Mouse (Mus musculus): ENCODE measurements around the gene Arhgef10l.

The Arhgef10l gene

DNA sequence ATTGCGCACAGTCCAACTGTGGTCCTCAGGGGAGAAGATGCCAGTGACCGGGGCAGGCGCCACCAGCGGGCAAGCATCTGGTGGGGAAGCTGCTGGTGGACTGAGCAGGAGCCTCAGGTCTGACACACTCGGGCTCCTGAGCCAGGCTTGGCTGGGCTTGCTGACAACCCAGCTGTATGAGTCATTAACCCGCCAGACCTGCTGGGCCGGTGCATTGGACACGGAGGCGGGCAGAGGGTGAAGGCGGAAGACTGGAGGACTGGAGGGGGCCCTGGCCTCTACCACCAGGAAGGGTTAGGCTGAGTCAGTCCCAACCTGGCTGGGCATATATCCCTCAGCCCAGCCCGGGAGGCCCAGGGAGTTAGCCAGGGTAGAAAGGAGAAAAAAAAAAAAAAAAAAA, at the start of gene Arhgef10l:
TSS of gene Arhgef10l (minus strand) at position 253 of the 400 bp plus-strand sequence.
- DNase-seq (ENCODE audit: low spot score in 2 of 2), result no peak

DNA sequence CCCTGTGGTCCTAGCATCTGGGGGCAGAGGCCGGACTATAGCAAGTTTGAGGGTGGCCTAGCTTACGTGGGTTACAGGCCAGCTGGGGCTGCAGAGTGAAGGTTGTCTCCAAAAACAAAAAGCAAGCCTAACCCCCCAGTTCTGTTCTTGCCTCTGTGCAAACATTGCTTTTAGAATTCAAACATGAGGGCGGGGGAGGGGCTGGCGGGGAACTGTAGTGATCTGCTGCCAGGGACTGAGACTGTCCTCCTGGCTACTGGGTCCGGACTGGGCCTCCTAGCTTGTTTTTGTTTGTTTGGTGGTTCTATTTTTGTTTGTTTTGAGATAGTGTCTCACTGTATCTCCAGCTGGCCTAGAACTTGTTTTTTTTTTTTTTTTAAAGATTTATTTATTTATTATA, 48.8 kb upstream of the Arhgef10l start:
- no peak for DNase-seq (ENCODE audit: low spot score in 2 of 2)

DNA sequence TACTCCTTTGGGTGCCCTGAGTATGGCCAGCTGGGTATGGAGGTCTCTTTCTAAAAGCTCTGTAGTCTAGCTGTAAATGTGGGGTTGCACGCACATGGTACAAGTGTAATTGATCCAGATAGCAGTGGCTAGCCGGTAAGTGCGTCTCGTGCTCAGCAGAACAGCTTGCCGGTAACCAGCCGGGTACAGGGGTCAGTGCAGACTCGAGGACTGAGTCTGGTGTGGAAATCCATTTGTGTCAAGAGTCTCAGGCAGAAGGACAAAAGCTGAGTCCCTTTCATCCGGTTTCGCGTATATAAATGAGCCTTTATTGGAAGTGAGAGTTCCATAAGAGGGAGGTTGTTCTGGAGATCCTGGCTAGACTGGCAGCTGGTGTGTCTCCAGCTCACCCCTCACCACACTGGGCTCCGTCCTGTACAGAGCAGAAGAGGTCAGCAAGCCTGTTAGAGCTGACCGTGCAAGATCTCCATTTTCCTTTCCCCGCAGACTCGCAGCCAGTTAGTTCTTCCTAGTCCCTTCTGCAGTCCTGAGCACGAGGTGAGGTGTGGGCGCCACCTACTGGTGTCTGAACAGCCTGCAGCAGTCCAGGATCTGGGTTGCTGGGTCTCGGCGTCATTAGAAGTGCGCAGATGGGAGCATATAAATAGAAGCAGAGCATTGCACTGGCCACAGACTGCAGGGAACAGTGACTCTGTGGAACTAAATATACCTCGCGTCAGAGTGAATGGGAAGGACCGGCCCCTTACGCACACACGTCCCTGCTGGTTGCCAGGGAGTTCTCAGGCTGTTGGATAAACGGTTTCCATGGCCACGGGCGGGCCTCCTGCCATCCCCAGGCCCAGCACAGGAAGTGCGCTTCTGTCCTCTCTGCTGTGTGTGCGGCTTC, 47.9 kb upstream of the Arhgef10l start:
- peak; percentile 95 to 99 for DNase-seq (ENCODE audit: low spot score in 2 of 2)

DNA sequence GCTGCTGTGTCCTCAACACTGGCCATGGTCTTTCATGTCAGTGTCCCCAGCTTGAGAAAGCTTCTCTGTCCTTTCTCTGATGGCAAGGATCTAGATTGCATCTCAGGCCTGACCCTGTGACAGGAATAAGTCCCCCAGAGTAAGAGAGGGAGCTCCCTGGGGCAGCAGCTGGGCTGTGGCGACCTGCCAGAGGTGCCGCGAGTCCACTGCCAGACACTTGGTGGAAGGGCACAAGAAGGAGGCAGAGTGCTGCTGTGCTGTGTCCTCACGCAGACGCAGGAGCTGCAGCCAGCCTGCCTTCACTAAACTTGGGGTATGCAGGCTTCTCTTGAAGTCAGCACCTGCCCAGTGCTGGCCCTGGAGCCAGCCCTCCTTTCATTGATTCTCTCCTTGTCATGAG, 45.5 kb upstream of the Arhgef10l start:
- DNase-seq (ENCODE audit: low spot score in 2 of 2), result no peak

DNA sequence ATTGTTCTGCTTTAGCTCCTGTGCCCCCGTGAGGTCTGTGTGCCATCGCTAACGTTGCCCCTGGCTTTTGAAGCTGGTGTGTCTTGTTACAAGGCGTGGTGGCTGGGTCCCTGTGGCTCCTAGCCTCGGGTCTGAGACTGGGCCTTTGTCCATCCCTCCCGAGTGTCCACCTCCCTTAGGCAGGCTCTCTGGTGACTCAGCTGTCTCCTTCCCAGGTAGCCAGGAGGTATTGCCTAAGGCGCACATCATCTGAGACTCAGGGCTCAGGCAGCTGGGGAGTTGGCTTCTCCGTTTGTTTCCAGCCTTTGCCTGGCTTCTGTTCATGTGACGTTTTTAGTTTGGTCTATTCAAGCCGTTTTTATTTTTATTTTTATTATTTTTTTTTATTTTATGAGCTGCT, 45.0 kb upstream of the Arhgef10l start:
- DNase-seq (ENCODE audit: low spot score in 2 of 2), result no peak

DNA sequence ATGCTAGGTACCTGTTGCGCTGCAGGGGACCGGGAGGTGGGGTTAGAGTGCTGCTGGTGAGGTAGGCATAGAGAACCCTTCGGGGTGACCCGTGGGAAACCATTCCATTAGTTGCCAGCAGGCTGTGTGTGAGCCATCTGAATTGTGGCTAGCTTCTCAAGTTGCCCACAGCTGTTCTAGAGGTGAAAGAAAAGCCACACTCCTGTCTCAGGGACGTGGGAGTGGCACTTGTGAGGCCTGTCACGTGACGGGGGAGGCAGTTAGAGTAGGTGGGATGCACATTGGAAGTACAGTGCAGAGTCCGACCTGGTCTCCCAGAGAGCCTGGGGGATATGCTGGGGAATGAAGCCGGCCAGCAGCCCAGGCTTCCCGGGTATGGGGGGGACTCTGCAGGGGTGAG, 43.8 kb upstream of the Arhgef10l start:
- DNase-seq (ENCODE audit: low spot score in 2 of 2), result no peak

DNA sequence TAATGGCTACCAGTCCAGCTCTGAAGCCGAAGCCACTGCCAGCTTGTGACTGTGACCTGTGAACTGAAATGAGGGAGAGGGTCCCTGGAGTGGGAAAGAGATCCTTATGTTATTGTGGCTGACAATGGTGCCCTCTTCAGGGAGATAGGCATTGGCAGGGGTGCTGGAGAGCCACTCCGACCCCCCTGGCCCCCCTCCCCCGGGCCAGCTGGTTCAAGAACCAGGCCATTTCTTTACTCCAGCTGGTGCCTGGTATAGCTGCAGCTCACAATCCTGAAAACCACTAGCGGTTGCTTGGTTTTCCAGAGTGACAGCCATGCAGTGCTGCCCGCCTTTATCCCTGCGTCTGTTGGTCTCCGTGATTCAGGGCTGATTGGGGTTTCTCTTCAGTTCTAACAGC, 43.3 kb upstream of the Arhgef10l start:
- DNase-seq (ENCODE audit: low spot score in 2 of 2), result no peak

DNA sequence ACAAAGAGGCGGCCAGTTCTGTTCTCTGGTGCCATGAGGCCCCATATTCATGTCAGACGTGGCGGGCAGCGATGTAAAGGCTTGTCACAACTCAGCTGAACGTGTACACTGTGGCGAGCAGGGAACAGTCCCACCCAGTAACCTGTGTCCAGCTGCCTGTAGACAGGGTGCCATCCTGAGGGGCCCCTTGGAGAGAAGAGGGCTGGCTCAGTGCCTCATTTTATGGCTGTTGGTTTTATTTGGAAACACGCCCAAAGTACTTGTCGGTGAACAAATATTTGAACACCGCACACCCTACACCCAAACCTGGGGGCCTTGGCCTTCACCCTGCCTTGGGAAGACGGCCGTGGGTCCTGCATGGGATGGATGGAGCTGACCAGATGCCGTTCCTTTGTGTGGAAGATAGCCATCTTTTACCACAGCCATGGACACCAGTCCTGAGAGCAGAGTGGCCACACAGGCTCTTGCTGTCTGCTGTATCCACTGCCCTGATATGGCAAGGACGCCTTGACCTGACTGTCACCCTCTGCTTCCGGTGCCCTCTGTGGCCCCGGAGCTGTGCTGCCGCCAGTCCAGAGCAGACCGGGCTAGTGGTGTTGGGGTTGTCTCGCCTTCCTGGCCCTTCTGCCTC, 42.6 kb upstream of the Arhgef10l start:
- no peak for DNase-seq (ENCODE audit: low spot score in 2 of 2)

DNA sequence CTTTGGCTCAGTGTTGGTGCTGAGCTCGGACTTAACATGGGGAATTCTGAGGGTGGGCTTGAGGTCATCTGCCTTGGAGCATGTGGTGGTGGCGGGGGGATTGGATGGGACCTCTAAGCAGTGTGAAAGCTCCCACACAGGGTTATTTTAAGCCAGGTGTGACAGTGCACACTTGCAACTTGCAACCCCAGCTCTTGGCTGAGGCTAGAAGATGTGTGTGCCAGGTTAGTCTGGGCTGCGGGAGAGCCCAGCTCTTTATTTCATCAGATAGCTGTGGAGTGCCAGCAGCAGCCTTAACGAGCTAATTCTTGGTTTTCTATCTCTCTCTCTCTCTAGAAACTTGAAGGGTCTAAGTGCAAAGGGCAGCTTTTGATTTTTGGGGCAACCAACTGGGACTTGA, 41.8 kb upstream of the Arhgef10l start:
- no peak for DNase-seq (ENCODE audit: low spot score in 2 of 2)

DNA sequence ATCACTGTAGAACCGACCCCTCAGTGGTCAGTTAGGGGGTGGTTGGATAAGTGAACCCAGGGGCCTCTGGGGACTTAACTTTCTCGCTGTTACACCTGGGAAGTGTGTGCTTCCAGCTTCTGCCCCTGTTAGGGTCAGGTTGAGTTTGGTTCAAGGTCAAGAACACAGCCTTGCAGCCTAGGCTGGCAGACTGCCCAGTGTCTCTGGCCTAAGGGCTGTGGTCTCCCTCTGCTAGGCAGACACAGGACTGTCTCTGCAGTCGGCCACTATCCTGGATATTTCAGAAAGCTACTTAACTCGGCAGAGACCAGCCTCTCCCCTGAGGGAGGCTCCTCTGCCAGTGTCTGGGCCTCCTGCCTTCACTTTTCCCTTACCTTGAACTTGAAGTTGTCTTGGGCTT, 38.4 kb upstream of the Arhgef10l start:
- DNase-seq (ENCODE audit: low spot score in 2 of 2), result no peak

DNA sequence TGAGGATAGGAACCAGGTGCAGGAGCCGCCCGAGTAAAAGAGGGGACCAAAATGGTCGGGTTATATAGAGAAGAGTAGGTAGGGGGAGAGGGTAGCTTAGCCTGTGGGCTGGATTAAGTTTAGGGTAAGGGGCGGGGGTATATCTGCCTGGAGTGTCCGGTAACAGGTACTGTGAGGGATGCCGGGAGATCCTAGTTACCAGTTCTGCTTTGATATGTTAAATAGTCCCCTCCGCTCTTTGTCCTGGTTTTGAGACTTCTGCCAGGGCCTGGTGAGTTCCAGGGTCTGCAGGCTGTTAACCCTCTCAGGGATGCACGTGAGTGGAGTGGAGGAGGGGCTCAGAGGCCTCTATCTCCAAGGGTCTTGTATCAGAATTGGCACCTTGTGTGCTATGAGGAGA, 37.8 kb upstream of the Arhgef10l start:
- no peak for DNase-seq (ENCODE audit: low spot score in 2 of 2)

DNA sequence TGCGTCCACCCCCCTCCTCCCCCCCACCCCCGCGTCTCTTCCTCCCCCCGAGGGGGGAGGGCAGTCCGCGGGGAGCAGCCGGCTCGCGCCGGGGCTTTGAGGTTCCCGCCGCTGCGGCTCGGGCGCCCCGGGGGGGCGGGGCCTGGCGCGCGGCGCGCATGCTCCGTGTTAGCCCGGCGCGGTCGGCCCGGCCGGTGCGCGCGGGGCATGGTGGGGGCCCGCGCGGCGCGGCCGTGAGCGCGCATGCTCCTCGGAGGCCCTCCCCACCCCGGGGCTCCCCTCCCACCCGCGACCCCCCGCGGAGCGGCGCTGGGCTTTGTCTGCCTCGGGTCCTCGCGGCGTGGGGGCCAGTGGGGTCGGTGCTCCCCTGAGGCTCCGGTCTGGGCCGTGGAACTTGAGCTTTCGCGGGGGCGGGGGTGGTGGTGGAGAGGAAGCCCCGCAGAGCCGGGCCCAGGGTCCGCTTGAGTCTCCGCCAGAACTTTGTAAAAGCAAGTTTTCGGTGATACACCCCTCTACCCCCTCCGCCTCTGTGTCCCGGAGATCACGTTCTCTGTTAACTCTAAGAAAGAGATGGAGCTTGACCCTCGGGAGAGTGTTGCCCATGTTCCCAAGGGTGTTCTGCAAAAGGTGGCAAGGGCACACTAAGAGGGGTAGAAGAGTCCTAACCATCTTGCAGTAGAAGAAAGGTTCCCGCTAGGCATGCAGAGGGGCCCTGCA, 37.0 kb upstream of the Arhgef10l start:
- peak in 1 of 2 experiments; percentile 59 for DNase-seq (ENCODE audit: low spot score in 2 of 2)

DNA sequence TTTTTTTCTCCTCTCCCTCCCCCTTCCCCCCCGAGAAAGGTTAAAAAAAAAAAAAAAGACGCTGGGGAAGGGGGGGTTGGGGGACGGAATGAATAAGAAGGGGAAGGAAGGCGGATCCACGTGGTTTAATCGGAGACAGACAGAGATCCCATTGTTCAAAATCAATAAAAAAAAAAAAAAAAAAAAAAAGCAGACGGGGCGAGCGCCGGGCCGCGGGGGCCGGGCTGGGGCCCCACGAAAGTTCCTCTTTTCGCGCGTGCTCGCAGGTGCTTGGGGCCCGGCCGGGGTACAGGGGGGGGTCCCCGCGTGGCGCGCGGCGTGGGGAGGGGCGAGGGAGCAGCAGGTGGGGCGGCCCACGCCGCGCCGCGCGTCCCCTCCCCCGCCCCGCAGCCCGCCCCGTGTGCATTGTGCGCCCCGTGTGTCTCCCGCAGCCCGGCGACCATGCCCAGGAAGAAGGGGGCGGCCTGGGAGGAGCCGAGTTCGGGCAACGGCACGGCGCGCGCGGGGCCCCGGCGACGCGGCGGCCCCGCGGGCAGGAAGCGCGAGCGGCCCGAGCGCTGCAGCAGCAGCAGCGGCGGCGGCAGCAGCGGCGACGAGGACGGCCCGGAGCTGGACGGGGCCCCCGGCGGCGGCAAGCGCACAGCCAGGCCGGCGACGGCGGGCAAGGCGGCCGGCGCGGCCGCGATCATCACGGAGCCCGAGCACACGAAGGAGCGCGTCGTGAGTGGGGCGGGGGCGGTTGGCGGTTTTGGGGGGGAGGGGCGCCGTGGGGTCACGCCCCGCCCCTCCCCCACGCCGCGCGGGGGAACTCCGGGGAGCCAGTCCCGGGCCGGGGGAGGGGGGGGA, 36.1 kb upstream of the Arhgef10l start:
- no peak for DNase-seq (ENCODE audit: low spot score in 2 of 2)

DNA sequence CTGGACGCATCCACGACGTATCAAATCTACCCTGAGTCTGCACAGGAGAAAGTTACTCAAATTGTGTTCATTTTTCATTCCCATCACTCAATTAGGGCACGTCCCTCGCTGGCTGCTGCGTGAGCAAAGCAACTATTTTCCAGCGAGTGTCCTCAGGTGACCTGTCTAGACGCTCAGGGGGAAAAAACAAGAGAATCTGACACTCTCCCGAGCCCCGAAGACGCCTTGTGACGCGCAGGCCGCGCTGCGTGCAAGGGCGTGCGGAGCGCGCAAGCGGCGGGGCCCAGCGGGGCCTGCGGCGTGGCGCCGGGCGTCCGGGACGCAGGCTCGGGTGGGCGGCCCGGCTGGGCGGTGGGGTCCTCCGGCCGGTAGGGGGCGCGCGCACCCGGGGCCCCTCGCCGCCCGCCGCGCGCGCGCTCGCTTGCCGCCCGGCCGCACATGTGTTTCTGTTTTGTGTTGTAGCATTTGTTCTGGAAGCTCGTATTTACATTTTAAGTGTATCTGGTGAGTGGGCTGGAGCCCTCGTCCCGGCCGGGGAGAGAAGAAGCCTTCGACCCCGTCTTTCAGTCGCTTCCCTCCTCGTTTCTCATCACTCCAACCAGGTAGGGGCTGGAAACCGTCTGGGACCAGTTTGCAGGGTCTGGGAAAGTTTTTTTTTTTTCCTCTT, 35.4 kb upstream of the Arhgef10l start:
- peak in 1 of 2 experiments; percentile 75 for DNase-seq (ENCODE audit: low spot score in 2 of 2)

DNA sequence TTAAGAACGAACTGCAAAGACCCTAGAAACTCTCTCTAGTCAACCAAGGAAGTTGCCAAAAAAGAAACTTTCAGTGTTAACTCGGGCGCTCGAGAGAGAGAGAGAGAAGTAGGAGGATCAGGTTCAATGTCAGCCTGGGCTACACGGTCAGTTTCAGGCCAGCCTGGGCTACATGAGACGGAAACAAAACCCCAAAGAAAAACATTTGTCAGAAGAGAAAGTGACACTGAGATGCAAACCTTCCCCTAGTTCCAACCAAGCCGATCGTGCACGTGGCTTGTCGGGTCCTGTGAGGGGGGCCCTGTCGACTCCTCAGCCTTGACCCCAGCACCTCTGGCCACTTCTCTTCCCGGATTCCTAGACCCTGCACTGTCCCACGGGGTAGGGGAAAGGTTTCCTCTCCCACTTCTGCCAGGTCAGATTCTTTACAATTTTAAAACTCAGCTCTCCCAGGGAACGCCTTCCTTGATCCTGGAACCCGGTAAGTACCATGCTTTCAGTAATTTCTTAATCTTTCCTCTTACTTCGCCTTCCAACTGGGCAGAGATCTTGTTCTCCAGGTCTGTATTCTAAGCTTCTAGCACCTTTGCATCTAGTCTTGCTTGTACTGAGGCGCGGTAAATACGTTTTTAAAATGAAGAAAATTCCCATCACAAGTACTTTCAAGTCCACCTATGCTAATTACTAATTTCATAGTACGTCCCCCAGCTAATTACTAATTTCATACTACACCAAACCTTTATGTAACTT, 34.6 kb upstream of the Arhgef10l start, which contains the start of gene Rcc2:
TSS of gene Rcc2 (plus strand) at position 273 of the 750 bp plus-strand sequence.
- no peak for DNase-seq (ENCODE audit: low spot score in 2 of 2)

DNA sequence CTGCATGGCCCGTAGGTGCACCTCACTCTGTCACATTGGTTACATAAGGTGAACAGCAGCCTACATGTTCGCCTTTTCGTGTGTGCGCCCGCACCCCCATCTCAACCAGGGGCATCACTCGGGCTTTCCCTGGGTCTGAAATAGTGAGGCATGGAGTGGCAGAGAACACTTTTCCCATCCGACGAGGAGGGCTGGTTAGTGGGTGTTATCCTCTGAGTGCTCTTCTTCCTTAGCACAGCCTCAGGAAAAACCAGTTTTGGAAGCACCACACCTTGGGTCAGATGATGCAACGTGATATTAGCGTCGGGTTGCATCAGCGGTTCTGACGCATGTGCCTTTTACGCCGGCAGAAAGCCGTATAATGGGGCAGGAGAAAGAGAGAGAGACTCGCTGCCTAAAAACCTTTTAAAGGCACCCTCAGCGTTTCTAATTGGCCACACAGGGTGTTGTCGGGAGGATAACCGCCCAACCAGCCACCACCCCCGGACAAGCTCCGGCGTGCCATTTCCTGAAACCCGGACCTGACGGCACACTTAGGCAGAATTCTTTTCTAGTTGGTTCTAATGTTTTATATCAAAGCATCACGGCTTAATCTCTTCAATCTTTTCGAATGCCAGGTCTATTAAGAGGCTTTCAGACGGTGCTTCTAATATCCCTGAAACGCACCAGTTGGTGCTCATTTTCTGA, 33.8 kb upstream of the Arhgef10l start:
- peak; percentile 78 to 80 for DNase-seq (ENCODE audit: low spot score in 2 of 2)

DNA sequence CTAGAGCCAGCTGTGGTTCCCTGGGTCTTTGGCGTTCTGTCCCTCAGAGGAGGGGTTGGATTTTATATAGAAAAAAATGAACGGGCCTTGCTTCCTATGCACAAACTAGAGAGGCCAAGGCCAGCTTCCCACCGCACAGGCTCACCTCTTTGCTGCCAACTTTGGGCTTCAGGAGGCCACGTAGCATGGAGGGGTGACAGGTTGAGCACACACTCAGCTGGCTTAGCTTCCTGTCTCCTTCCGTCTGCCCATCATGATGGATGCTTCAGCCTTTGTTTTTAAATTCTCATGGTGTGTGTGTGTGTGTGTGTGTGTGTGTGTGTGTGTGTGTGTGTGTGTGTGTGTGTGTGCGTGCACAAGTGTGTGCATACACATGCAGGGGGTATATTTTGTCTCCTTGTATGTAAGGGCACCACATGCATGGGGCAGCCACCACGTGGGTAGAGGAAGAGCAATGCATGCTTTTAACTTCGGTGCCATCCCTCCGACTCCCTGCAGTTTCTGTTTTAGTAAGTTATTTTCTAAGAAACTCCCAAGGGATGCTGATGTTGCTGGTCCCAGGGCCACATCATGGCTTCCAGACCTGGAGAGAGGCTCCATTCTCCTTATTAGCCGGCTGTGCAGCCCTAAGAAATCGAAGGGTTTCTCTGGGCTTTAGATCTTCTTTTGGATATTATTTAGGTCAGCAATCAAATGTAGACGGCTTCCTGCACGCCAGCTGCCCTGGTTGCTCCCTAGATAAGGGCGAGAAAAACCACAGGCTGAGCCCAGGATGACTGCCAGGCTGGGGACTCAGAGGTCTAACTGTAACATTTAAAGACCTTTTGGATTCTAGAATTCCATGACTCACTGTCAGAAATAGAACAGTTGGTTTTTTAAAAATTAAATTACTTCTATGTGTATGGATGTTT, 30.1 kb upstream of the Arhgef10l start:
- no peak for DNase-seq (ENCODE audit: low spot score in 2 of 2)

DNA sequence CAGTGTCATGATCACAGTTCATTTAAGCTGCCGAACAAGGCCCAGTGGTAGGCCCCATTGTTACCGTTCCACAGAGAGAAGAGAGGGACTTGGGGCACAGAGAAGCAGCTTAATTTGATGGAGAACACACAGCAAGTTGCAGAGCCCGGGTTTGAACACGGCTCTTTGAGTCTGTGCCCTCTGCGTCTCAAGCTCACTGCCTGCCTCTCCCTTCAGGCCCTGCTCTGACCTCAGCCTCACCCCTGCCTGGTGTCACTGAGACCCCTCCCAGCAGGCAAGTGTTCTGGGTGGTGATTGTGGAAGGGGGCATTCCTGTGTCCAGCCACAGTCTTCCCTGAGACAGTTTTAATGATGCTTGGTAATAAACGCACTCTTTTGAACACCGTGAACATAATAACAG, 29.3 kb upstream of the Arhgef10l start:
- DNase-seq (ENCODE audit: low spot score in 2 of 2), result no peak

All from left cerebral cortex, adult 9 months (tissue).